ENCODE assay signal across 8 mouse cellular contexts in genomic region chr13:92751726-92752565, GRCm38 (mm10). TPM values are rescaled to one million over a fixed set of nuclear protein-coding genes. Genes with fewer than 3 reads are reported as not detected.
DNase-seq lines count a peak whose midpoint lies in the region; ATAC-seq and TF ChIP-seq lines count a peak whose summit lies in the region.

No protein-coding gene starts in this region.

- H3K4me3 ChIP-seq in CH12.LX (replicated peaks in 1 of 3; ENCODE audit: low read depth in 2 of 3, low read length in 2 of 3, poor library complexity in 1 of 3): peak overlapping the region in 1 of 3 experiments; percentile 36
- peak overlapping the region; percentile 19; the same call in 1 of the 2 replicates for H3K4me3 ChIP-seq in embryonic facial prominence, embryonic 15.5 days (replicated peaks)
- H3K4me3 ChIP-seq in heart, embryonic 13.5 days: no peak overlapping the region
- no peak overlapping the region for H3K4me3 ChIP-seq in liver, embryonic 13.5 days (replicated peaks)
- H3K4me3 ChIP-seq in neural tube, embryonic 13.5 days: no peak overlapping the region

- no peaks in the 10 kb centered on the region for H3K79me2 ChIP-seq in CH12.LX (replicated peaks; ENCODE audit: control insufficient read depth, extremely low read depth, insufficient read depth, poor library complexity, severe bottlenecking)

- peaks cover 2 to 3% of the 10 kb centered on the region in 2 experiments; a peak in 2 of 4 replicates for H3K4me1 ChIP-seq in CH12.LX (ENCODE audit: control insufficient read depth in 1 of 2, insufficient read depth in 2 of 2)
- H3K4me1 ChIP-seq in embryonic facial prominence, embryonic 15.5 days: 0 out of 2 replicates have a peak, but pooled peaks cover 6% of the 10 kb centered on the region
- peaks cover 20% of the 10 kb centered on the region for H3K4me1 ChIP-seq in heart, embryonic 13.5 days
- no peaks in the 10 kb centered on the region for H3K4me1 ChIP-seq in liver, embryonic 13.5 days (replicated peaks)
- 0 out of 2 replicates have a peak, but pooled peaks cover 3% of the 10 kb centered on the region for H3K4me1 ChIP-seq in neural tube, embryonic 13.5 days (replicated peaks)

- dilution Hi-C loops in CH12.LX (cut with MboI; ENCODE audit: extremely low pct_ligation_motif_present, extremely low pct_unique_long_range_greater_than_20kb, low sequenced_read_pairs): no loop called here

- peak; percentile 69 for DNase-seq in CH12.LX (ENCODE audit: extremely low read depth)
- DNase-seq in adrenal gland, postnatal 4 days (ENCODE audit: low spot score in 2 of 2): peak; percentile 71 to 74
- DNase-seq in kidney, postnatal 14 days: peak; percentile 85
- DNase-seq in liver, embryonic 13.5 days: peak; percentile 17
- peak; percentile 58 for DNase-seq in urinary bladder, postnatal 10 days (ENCODE audit: low spot score)

- no peaks in the 10 kb centered on the region for H3K36me3 ChIP-seq in CH12.LX (replicated peaks in 1 of 2; ENCODE audit: control insufficient read depth in 1 of 2, insufficient read depth in 1 of 2, low read length in 1 of 2)
- H3K36me3 ChIP-seq in embryonic facial prominence, embryonic 15.5 days: no peaks in the 10 kb centered on the region
- H3K36me3 ChIP-seq in heart, embryonic 13.5 days: no peaks in the 10 kb centered on the region
- no peaks in the 10 kb centered on the region for H3K36me3 ChIP-seq in liver, embryonic 13.5 days
- no peaks in the 10 kb centered on the region for H3K36me3 ChIP-seq in neural tube, embryonic 13.5 days

- peak; percentile 89 for TF ChIP-seq RAD21 in CH12.LX (IDR thresholded peaks at IDR 0.05; ENCODE audit: low read depth, low read length)

- peak; percentile 45 to 90; a peak in 3 of 4 replicates for TF ChIP-seq CTCF in CH12.LX (conservative IDR thresholded peaks at IDR 0.05 in 1 of 2, IDR thresholded peaks at IDR 0.05 in 1 of 2; ENCODE audit: low read depth in 2 of 2, low read length in 2 of 2)

- peak overlapping the region; percentile 67 for H3K4me2 ChIP-seq in CH12.LX (ENCODE audit: insufficient read depth, low read depth, poor library complexity, severe bottlenecking)
- peak overlapping the region; percentile 45 for H3K4me2 ChIP-seq in embryonic facial prominence, embryonic 15.5 days (replicated peaks)
- peak overlapping the region; percentile 50 for H3K4me2 ChIP-seq in heart, embryonic 13.5 days
- H3K4me2 ChIP-seq in liver, embryonic 13.5 days: no peak overlapping the region
- H3K4me2 ChIP-seq in neural tube, embryonic 13.5 days: 0 out of 2 replicates have a peak overlapping the region, but pooled peaks have one; percentile 24

- TF ChIP-seq POLR2A in CH12.LX (IDR thresholded peaks at IDR 0.05; ENCODE audit: low read depth, low read length): no peak

- 0 out of 2 replicates have a peak, but pooled peaks have one; percentile 14 for TF ChIP-seq EP300 in CH12.LX (IDR thresholded peaks at IDR 0.05; ENCODE audit: low read length)

- H3K27ac ChIP-seq in CH12.LX (ENCODE audit: insufficient read depth, low read depth): no peak overlapping the region
- no peak overlapping the region for H3K27ac ChIP-seq in embryonic facial prominence, embryonic 15.5 days (replicated peaks)
- peak overlapping the region; percentile 42; the same call in 1 of the 2 replicates for H3K27ac ChIP-seq in heart, embryonic 13.5 days (replicated peaks)
- no peak overlapping the region for H3K27ac ChIP-seq in liver, embryonic 13.5 days
- H3K27ac ChIP-seq in neural tube, embryonic 13.5 days (replicated peaks): peak overlapping the region; percentile 30

- peaks cover 3% of the 10 kb centered on the region for H3K9me3 ChIP-seq in CH12.LX (replicated peaks; ENCODE audit: low read length)
- no peaks in the 10 kb centered on the region for H3K9me3 ChIP-seq in embryonic facial prominence, embryonic 15.5 days (replicated peaks)
- H3K9me3 ChIP-seq in heart, embryonic 13.5 days: no peaks in the 10 kb centered on the region
- H3K9me3 ChIP-seq in liver, embryonic 13.5 days (replicated peaks): no peaks in the 10 kb centered on the region
- H3K9me3 ChIP-seq in neural tube, embryonic 13.5 days: no peaks in the 10 kb centered on the region

- no peak overlapping the region for H3K9ac ChIP-seq in CH12.LX (ENCODE audit: insufficient read depth, low read depth)
- H3K9ac ChIP-seq in embryonic facial prominence, embryonic 15.5 days: no peak overlapping the region
- H3K9ac ChIP-seq in heart, embryonic 13.5 days: 0 out of 2 replicates have a peak overlapping the region, but pooled peaks have one; percentile 16
- no peak overlapping the region for H3K9ac ChIP-seq in liver, embryonic 13.5 days
- H3K9ac ChIP-seq in neural tube, embryonic 13.5 days: no peak overlapping the region

- in situ Hi-C loops in CH12.LX (cut with MboI; ENCODE audit: low pct_ligation_motif_present, low pct_unique_long_range_greater_than_20kb, low sequenced_read_pairs): loop anchor here (10.0 to 25.0 kb wide), 5 partner anchors 213 to 960 kb away; no protein-coding TSS in a partner anchor

- no peaks in the 10 kb centered on the region for H3K27me3 ChIP-seq in CH12.LX (replicated peaks)
- H3K27me3 ChIP-seq in embryonic facial prominence, embryonic 15.5 days: no peaks in the 10 kb centered on the region
- peaks cover 26% of the 10 kb centered on the region for H3K27me3 ChIP-seq in heart, embryonic 13.5 days (replicated peaks)
- peaks cover 14% of the 10 kb centered on the region; the same call in 1 of the 2 replicates for H3K27me3 ChIP-seq in liver, embryonic 13.5 days
- H3K27me3 ChIP-seq in neural tube, embryonic 13.5 days: no peaks in the 10 kb centered on the region

- 56% methylated on average over 21 of the region's 21 CpGs for WGBS in embryonic facial prominence, embryonic 15.5 days
- WGBS in heart, embryonic 13.5 days: 63% methylated on average over 21 of the region's 21 CpGs
- 66% methylated on average over 21 of the region's 21 CpGs for WGBS in liver, embryonic 13.5 days (ENCODE audit: insufficient replicate concordance)
- WGBS in neural tube, embryonic 13.5 days: 59% methylated on average over 21 of the region's 21 CpGs

- ATAC-seq in embryonic facial prominence, embryonic 15.5 days (ENCODE audit: insufficient number of reproducible peaks, low FRiP score, low TSS enrichment, low read depth): peak; percentile 72
- no peak for ATAC-seq in heart, embryonic 13.5 days (ENCODE audit: extremely low read depth, insufficient number of reproducible peaks, low FRiP score, low TSS enrichment)
- ATAC-seq in liver, embryonic 13.5 days (ENCODE audit: low read depth): no peak
- peak; percentile 88 for ATAC-seq in neural tube, embryonic 13.5 days (ENCODE audit: low read depth)

TF ChIP-seq in CH12.LX, 34 proteins besides CTCF, POLR2A, EP300 and RAD21:
- TF ChIP-seq MAZ (IDR thresholded peaks at IDR 0.05; ENCODE audit: low read depth, low read length) (0 out of 2 replicates have a peak, but pooled peaks have one; percentile 44), NRF1 (IDR thresholded peaks at IDR 0.05; ENCODE audit: low read depth, low read length) (peak; percentile 36; the same call in 1 of the 2 replicates), MYC (IDR thresholded peaks at IDR 0.05; ENCODE audit: low read depth, low read length) (peak; percentile 68; the same call in 1 of the 2 replicates), HCFC1 (IDR thresholded peaks at IDR 0.05; ENCODE audit: low read depth, low read length) (peak; percentile 25; the same call in 1 of the 2 replicates), IRF4 (IDR thresholded peaks at IDR 0.05; ENCODE audit: low read depth, low read length) (no peak; the same call in 1 of the 2 replicates), MEF2A (IDR thresholded peaks at IDR 0.05; ENCODE audit: borderline replicate concordance, low read depth, low read length) (peak; percentile 31; the same call in 1 of the 2 replicates), ZC3H11A (IDR thresholded peaks at IDR 0.05; ENCODE audit: low read depth, low read length) (peak; percentile 51; the same call in 1 of the 2 replicates), MAX (IDR thresholded peaks at IDR 0.05; ENCODE audit: low read length) (peak; percentile 78), TCF12 (IDR thresholded peaks at IDR 0.05; ENCODE audit: low read depth, low read length) (peak; percentile 30; the same call in 1 of the 2 replicates), BHLHE40 (IDR thresholded peaks at IDR 0.05; ENCODE audit: low read depth, low read length) (no peak), ELF1 (IDR thresholded peaks at IDR 0.05; ENCODE audit: low read depth, low read length) (peak; percentile 36; the same call in 1 of the 2 replicates), SMC3 (IDR thresholded peaks at IDR 0.05; ENCODE audit: low read depth, low read length) (peak; percentile 80), E2F4 (IDR thresholded peaks at IDR 0.05; ENCODE audit: insufficient replicate concordance, low read depth, low read length) (no peak), CHD1 (IDR thresholded peaks at IDR 0.05; ENCODE audit: low read depth, low read length) (no peak), TBP (conservative IDR thresholded peaks at IDR 0.05; ENCODE audit: low read depth, low read length) (0 out of 2 replicates have a peak, but pooled peaks have one; percentile 3), JUND (conservative IDR thresholded peaks at IDR 0.05; ENCODE audit: low read depth, low read length) (no peak), NELFE (IDR thresholded peaks at IDR 0.05; ENCODE audit: low read depth, low read length) (peak; percentile 45; the same call in 1 of the 2 replicates)

RNA-seq across cellular contexts. Expression of gene Thbs4, which starts 42.7 kb away (rescaled TPM):
- not detected in 2 replicates for total RNA-seq in CH12.LX (2012; rRNA removed)
- total RNA-seq in CH12.LX (2014; rRNA removed): not detected in 2 replicates
- not detected in 2 replicates for polyA plus RNA-seq in CH12.LX (2012; ENCODE audit: insufficient read length, low read depth)
- 10 to 100 TPM in 1 of 2 experiments, 1 to 10 TPM in 1; 6.4 to 13.0 TPM for total RNA-seq in adrenal gland, postnatal 4 days (2021)
- polyA plus RNA-seq in embryonic facial prominence, embryonic 15.5 days (2015; fragmentation: Nextera tagmentation; extraction: Ambion mirVana): 30.8 and 51.3 TPM in 2 replicates
- polyA plus RNA-seq in heart, embryonic 13.5 days (2015; fragmentation: Nextera tagmentation; extraction: Ambion mirVana): 31.0 and 36.8 TPM in 2 replicates
- polyA plus RNA-seq in liver, embryonic 13.5 days (2015; fragmentation: Nextera tagmentation; extraction: Ambion mirVana): 0.23 and 0.30 TPM in 2 replicates
- polyA plus RNA-seq in neural tube, embryonic 13.5 days (2015; fragmentation: Nextera tagmentation; extraction: Ambion mirVana): 3.2 and 6.1 TPM in 2 replicates

Comparison
In these comparisons a context has a peak if more than half of its experiments do, and no peak if none do; other contexts are left out.
1. DNase-seq: peak in every context shown above with its lines; median percentile 85 in kidney, postnatal 14 days; 72 in adrenal gland, postnatal 4 days; 69 in CH12.LX; 58 in urinary bladder, postnatal 10 days; 17 in liver, embryonic 13.5 days.
2. H3K27ac ChIP-seq: peak in heart, embryonic 13.5 days (single experiment) and neural tube, embryonic 13.5 days (single experiment); none in CH12.LX (single experiment), embryonic facial prominence, embryonic 15.5 days (single experiment) and liver, embryonic 13.5 days (single experiment).
3. ATAC-seq: peak in embryonic facial prominence, embryonic 15.5 days (single experiment) and neural tube, embryonic 13.5 days (single experiment); none in heart, embryonic 13.5 days (single experiment) and liver, embryonic 13.5 days (single experiment).